ENCODE assay signal across 11 mouse cellular contexts in genomic region chr6:51743105-51743660, GRCm38 (mm10).
DNase-seq lines count a peak whose midpoint lies in the region; ATAC-seq lines count a peak whose summit lies in the region.
"Had no signal": no experiment of that assay in that cellular context is flagged by ENCODE, and none has a peak within 500 bp of the region (broad histone marks: within the 10 kb centered on the region; RNA-seq: fewer than 3 reads in every experiment).

No protein-coding gene starts in this region.

- H3K4me2 ChIP-seq in limb, embryonic 12.5 days = no peak overlapping the region
- H3K4me2 ChIP-seq in midbrain, embryonic 14.5 days (ENCODE audit: low read length) = peak overlapping the region; percentile 23; the same call in 1 of the 2 replicates

- no peaks in the 10 kb centered on the region for H3K36me3 ChIP-seq in limb, embryonic 12.5 days
- H3K36me3 ChIP-seq in limb, embryonic 10.5 days = no peaks in the 10 kb centered on the region
- H3K36me3 ChIP-seq in midbrain, embryonic 14.5 days (ENCODE audit: control insufficient read depth, insufficient read depth, low read length) = no peaks in the 10 kb centered on the region

- peak overlapping the region; percentile 3; the same call in 1 of the 2 replicates for H3K27ac ChIP-seq in limb, embryonic 12.5 days
- no peak overlapping the region for H3K27ac ChIP-seq in limb, embryonic 10.5 days
- H3K27ac ChIP-seq in brown adipose tissue, adult 24 weeks (replicated peaks; ENCODE audit: low read depth, low read length) = no peak overlapping the region
- peak overlapping the region; percentile 56 for H3K27ac ChIP-seq in midbrain, embryonic 14.5 days (replicated peaks; ENCODE audit: low read depth, low read length)

- H3K9me3 ChIP-seq in limb, embryonic 12.5 days = no peaks in the 10 kb centered on the region
- H3K9me3 ChIP-seq in limb, embryonic 10.5 days (replicated peaks) = no peaks in the 10 kb centered on the region
- H3K9me3 ChIP-seq in midbrain, embryonic 14.5 days (ENCODE audit: control insufficient read depth, low read length) = no peaks in the 10 kb centered on the region

- peak; percentile 57 for DNase-seq in heart, adult 11 months
- DNase-seq in heart, postnatal 36 days = no peak
- DNase-seq in limb, embryonic 10.5 days (ENCODE audit: low spot score) = no peak
- DNase-seq in midbrain, embryonic 14.5 days = peak; percentile 71
- no peak for DNase-seq in layer of hippocampus, adult 11-12 months (ENCODE audit: low spot score)
- DNase-seq in embryo, embryonic 10.5 days (ENCODE audit: low spot score) = no peak
- DNase-seq: kidney, adult 9 months; right cerebral cortex, postnatal 14 days had no signal

- WGBS in limb, embryonic 12.5 days = 57% methylated on average over 15 of the region's 15 CpGs
- WGBS in limb, embryonic 10.5 days = 85% methylated on average over 15 of the region's 15 CpGs
- WGBS in midbrain, embryonic 14.5 days = 43% methylated on average over 15 of the region's 15 CpGs

- no peak overlapping the region for H3K4me3 ChIP-seq in limb, embryonic 12.5 days (replicated peaks)
- H3K4me3 ChIP-seq in limb, embryonic 10.5 days = no peak overlapping the region
- H3K4me3 ChIP-seq in brown adipose tissue, adult 24 weeks (ENCODE audit: insufficient read depth, low read depth, low read length) = peak overlapping the region; percentile 39; the same call in 1 of the 2 replicates
- no peak overlapping the region for H3K4me3 ChIP-seq in midbrain, embryonic 14.5 days (replicated peaks; ENCODE audit: low read depth, low read length)

- H3K4me1 ChIP-seq in limb, embryonic 12.5 days (replicated peaks) = peaks cover 49% of the 10 kb centered on the region
- peaks cover 60% of the 10 kb centered on the region for H3K4me1 ChIP-seq in limb, embryonic 10.5 days
- H3K4me1 ChIP-seq in brown adipose tissue, adult 24 weeks (ENCODE audit: control insufficient read depth, insufficient read depth, insufficient read length, low read length) = no peaks in the 10 kb centered on the region
- H3K4me1 ChIP-seq in midbrain, embryonic 14.5 days (ENCODE audit: control insufficient read depth, insufficient read depth, low read length) = peaks cover 41% of the 10 kb centered on the region

- intact Hi-C loops in heart, postnatal 36 days (cut with DNase I) = no loop called here

- H3K27me3 ChIP-seq in limb, embryonic 12.5 days = no peaks in the 10 kb centered on the region; the same call in 1 of the 2 replicates
- H3K27me3 ChIP-seq in limb, embryonic 10.5 days (ENCODE audit: low read depth, poor library complexity, severe bottlenecking) = no peaks in the 10 kb centered on the region
- H3K27me3 ChIP-seq in midbrain, embryonic 14.5 days (ENCODE audit: control insufficient read depth, insufficient read depth, low read length) = no peaks in the 10 kb centered on the region

- no peak overlapping the region for H3K9ac ChIP-seq in limb, embryonic 12.5 days (replicated peaks)
- no peak overlapping the region for H3K9ac ChIP-seq in midbrain, embryonic 14.5 days (replicated peaks; ENCODE audit: low read length)

- no peak for ATAC-seq in limb, embryonic 12.5 days (ENCODE audit: insufficient number of reproducible peaks, insufficient read depth, low FRiP score, low TSS enrichment, low read depth)
- no peak for ATAC-seq in midbrain, embryonic 14.5 days (ENCODE audit: low FRiP score, low TSS enrichment)
- ATAC-seq: Patski had no signal

Comparison
In these comparisons a context has a peak if more than half of its experiments do, and no peak if none do; other contexts are left out.
1. DNase-seq: peak in heart, adult 11 months (single experiment) and midbrain, embryonic 14.5 days (single experiment); none in heart, postnatal 36 days (0 of 2), limb, embryonic 10.5 days (single experiment), layer of hippocampus, adult 11-12 months (single experiment) and embryo, embryonic 10.5 days (single experiment).
2. H3K27ac ChIP-seq: peak in limb, embryonic 12.5 days (single experiment) and midbrain, embryonic 14.5 days (single experiment); none in limb, embryonic 10.5 days (single experiment) and brown adipose tissue, adult 24 weeks (single experiment).